Mouse (Mus musculus) kidney, postnatal 4 days (tissue): ENCODE data around the gene Ppfia2.

Experiments used
- DNase-seq, 2 experiments: peaks; one replicate each; pipeline ENCODE4 v3.0.0; 2021; ENCODE audit warnings: mixed read lengths in 2 of 2

Ppfia2 gene

GRCm38 (mm10) chr10:106670170-106670569, 200.0 kb downstream of the Ppfia2 start:
- no peak for DNase-seq

GRCm38 (mm10) chr10:106681395-106681794, 211.3 kb downstream of the Ppfia2 start:
- DNase-seq, result no peak

GRCm38 (mm10) chr10:106685519-106685918, 215.4 kb downstream of the Ppfia2 start:
- no peak for DNase-seq

- DNase-seq, result no peak
These were observed 249.8 kb downstream of the Ppfia2 start for GRCm38 (mm10) chr10:106719936-106720335.

- no peak for DNase-seq
These were observed 262.1 kb downstream of the Ppfia2 start for GRCm38 (mm10) chr10:106732265-106732664.

- no peak for DNase-seq
These were observed 266.3 kb downstream of the Ppfia2 start for GRCm38 (mm10) chr10:106736230-106737063.

GRCm38 (mm10) chr10:106738190-106738589, 268.1 kb downstream of the Ppfia2 start:
- no peak for DNase-seq

GRCm38 (mm10) chr10:106744966-106745365, 274.8 kb downstream of the Ppfia2 start:
- no peak for DNase-seq

GRCm38 (mm10) chr10:106761061-106761460, 290.9 kb downstream of the Ppfia2 start:
- DNase-seq, result no peak

GRCm38 (mm10) chr10:106763785-106764184, 293.6 kb downstream of the Ppfia2 start:
- DNase-seq, result no peak

- no peak for DNase-seq
These were observed 305.4 kb downstream of the Ppfia2 start for GRCm38 (mm10) chr10:106775571-106775970.

- no peak for DNase-seq
These were observed 345.3 kb downstream of the Ppfia2 start for GRCm38 (mm10) chr10:106815447-106815846.

GRCm38 (mm10) chr10:106818381-106818780, 348.2 kb downstream of the Ppfia2 start:
- DNase-seq, result no peak

- no peak for DNase-seq
These were observed 354.1 kb downstream of the Ppfia2 start for GRCm38 (mm10) chr10:106824215-106824614.

- DNase-seq, result no peak
These were observed 368.3 kb downstream of the Ppfia2 start for GRCm38 (mm10) chr10:106838476-106838875.

- no peak for DNase-seq
These were observed 388.0 kb downstream of the Ppfia2 start for GRCm38 (mm10) chr10:106858106-106858505.

GRCm38 (mm10) chr10:106870233-106870632, 400.1 kb downstream of the Ppfia2 start:
- no peak for DNase-seq

GRCm38 (mm10) chr10:106871847-106872246, 401.7 kb downstream of the Ppfia2 start:
- no peak for DNase-seq

- no peak for DNase-seq
These were observed 402.6 kb downstream of the Ppfia2 start for GRCm38 (mm10) chr10:106872714-106873113.

GRCm38 (mm10) chr10:106881330-106881729, 411.2 kb downstream of the Ppfia2 start:
- DNase-seq, result no peak

GRCm38 (mm10) chr10:106896351-106896750, 426.2 kb downstream of the Ppfia2 start:
- DNase-seq, result no peak

GRCm38 (mm10) chr10:106910108-106910507, 440.0 kb downstream of the Ppfia2 start:
- DNase-seq, result no peak

- DNase-seq, result peak; percentile 16 to 24
These were observed 442.9 kb downstream of the Ppfia2 start for GRCm38 (mm10) chr10:106913032-106913431.

- DNase-seq, result no peak
These were observed 444.1 kb downstream of the Ppfia2 start for GRCm38 (mm10) chr10:106914275-106914674.

GRCm38 (mm10) chr10:106914822-106915221, 444.7 kb downstream of the Ppfia2 start:
- no peak for DNase-seq
